ENCODE assay signal across 28 mouse cellular contexts in the genomic region with DNA sequence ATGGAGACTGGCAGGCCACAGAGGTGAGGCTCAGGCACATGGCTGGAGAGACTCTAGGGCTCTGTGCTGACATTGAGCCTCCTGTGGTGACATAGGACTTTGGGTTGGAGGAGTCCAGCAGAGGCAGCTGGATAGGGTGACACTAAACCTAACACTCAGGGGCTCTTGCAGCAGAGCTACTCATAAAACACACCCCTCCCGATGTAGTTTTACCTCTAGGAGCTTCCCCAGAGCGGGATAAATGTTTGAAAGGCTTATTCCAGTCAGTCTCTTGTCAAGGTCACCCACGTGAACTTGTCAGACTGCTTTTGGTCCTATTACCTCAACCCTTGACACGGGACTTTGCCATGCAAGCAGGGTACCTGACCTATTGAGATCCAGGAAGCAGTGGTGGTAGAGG. TPM values are rescaled to one million over a fixed set of nuclear protein-coding genes. Genes with fewer than 3 reads are reported as not detected.
A peak's percentile ranks its signal among the peaks of the same experiment; 100 is the strongest.
DNase-seq lines count a peak whose midpoint lies in the region; ATAC-seq lines count a peak whose summit lies in the region.
"Had no signal": no experiment of that assay in that cellular context is flagged by ENCODE, and none has a peak within 500 bp of the region (broad histone marks: within the 10 kb centered on the region; RNA-seq: fewer than 3 reads in every experiment).

No protein-coding gene starts in this region.

- peaks cover 24% of the 10 kb centered on the region for H3K36me3 ChIP-seq in heart, embryonic 11.5 days (ENCODE audit: control insufficient read depth, insufficient read depth, low read length)
- H3K36me3 ChIP-seq in liver, embryonic 11.5 days (ENCODE audit: control insufficient read depth, insufficient read depth, low read length), result peaks cover 41% of the 10 kb centered on the region

- 51% methylated on average over 4 of the region's 4 CpGs for WGBS in heart, embryonic 11.5 days (ENCODE audit: insufficient replicate concordance)
- 49% methylated on average over 4 of the region's 4 CpGs for WGBS in liver, embryonic 11.5 days

- H3K9ac ChIP-seq in heart, embryonic 11.5 days (ENCODE audit: low read depth, low read length), result no peak overlapping the region
- H3K9ac ChIP-seq in liver, embryonic 11.5 days (ENCODE audit: low read depth, low read length), result no peak overlapping the region
- H3K9ac ChIP-seq: hindbrain, embryonic 15.5 days; limb, embryonic 13.5 days; midbrain, embryonic 15.5 days had no signal

- no peak overlapping the region for H3K4me3 ChIP-seq in heart, embryonic 11.5 days (ENCODE audit: low read depth, low read length)
- H3K4me3 ChIP-seq in liver, embryonic 11.5 days (ENCODE audit: low read depth, low read length), result no peak overlapping the region
- H3K4me3 ChIP-seq: hindbrain, embryonic 10.5 days; hindbrain, embryonic 15.5 days; limb, embryonic 13.5 days; midbrain, embryonic 10.5 days; midbrain, embryonic 15.5 days had no signal

- H3K9me3 ChIP-seq in heart, embryonic 11.5 days (replicated peaks; ENCODE audit: control insufficient read depth, low read length), result no peaks in the 10 kb centered on the region
- H3K9me3 ChIP-seq in liver, embryonic 11.5 days (ENCODE audit: control insufficient read depth, low read length), result no peaks in the 10 kb centered on the region
- H3K9me3 ChIP-seq: hindbrain, embryonic 10.5 days; hindbrain, embryonic 15.5 days; limb, embryonic 13.5 days; midbrain, embryonic 10.5 days; midbrain, embryonic 15.5 days had no signal

- no peak for ATAC-seq in heart, embryonic 11.5 days (replicated peaks; ENCODE audit: insufficient number of reproducible peaks, low FRiP score, low TSS enrichment)
- no peak for ATAC-seq in liver, embryonic 11.5 days (replicated peaks; ENCODE audit: low FRiP score)
- ATAC-seq: forebrain, embryonic 14.5 days; lung, postnatal 0 days; midbrain, embryonic 15.5 days had no signal

- no peak overlapping the region for H3K4me2 ChIP-seq in heart, embryonic 11.5 days
- no peak overlapping the region for H3K4me2 ChIP-seq in liver, embryonic 11.5 days
- H3K4me2 ChIP-seq: hindbrain, embryonic 15.5 days; limb, embryonic 13.5 days; midbrain, embryonic 15.5 days had no signal

- H3K27ac ChIP-seq in heart, embryonic 11.5 days (ENCODE audit: low read depth, low read length), result 0 out of 2 replicates have a peak overlapping the region, but pooled peaks have one; percentile 15
- H3K27ac ChIP-seq in liver, embryonic 11.5 days (ENCODE audit: low read depth, low read length), result peak overlapping the region; percentile 57
- H3K27ac ChIP-seq: hindbrain, embryonic 10.5 days; hindbrain, embryonic 15.5 days; limb, embryonic 13.5 days; midbrain, embryonic 10.5 days; midbrain, embryonic 15.5 days; stomach, postnatal 0 days had no signal

- peaks cover 29% of the 10 kb centered on the region for H3K4me1 ChIP-seq in heart, embryonic 11.5 days (ENCODE audit: control insufficient read depth, insufficient read depth, low read length)
- peaks cover 33% of the 10 kb centered on the region for H3K4me1 ChIP-seq in liver, embryonic 11.5 days (replicated peaks; ENCODE audit: control insufficient read depth, insufficient read depth, low read length)

- H3K27me3 ChIP-seq in heart, embryonic 11.5 days (ENCODE audit: control insufficient read depth, insufficient read depth, low read length), result no peaks in the 10 kb centered on the region
- no peaks in the 10 kb centered on the region for H3K27me3 ChIP-seq in liver, embryonic 11.5 days (replicated peaks; ENCODE audit: control insufficient read depth, insufficient read depth, low read length)
- H3K27me3 ChIP-seq: hindbrain, embryonic 15.5 days; limb, embryonic 13.5 days had no signal

- DNase-seq in heart, adult 11 months, result no peak
- DNase-seq in liver, embryonic 11.5 days (ENCODE audit: low spot score), result no peak
- DNase-seq in liver (no peak), A20 (ENCODE audit: low read depth, low spot score) (peak; percentile 41), R1 (ENCODE audit: low read depth, low spot score) (peak; percentile 43), adipocyte (ENCODE audit: low spot score) (no peak)
- DNase-seq in gastrocnemius, postnatal 25 days, result no peak
- DNase-seq: adrenal gland, postnatal 25 days; cerebellum, adult 18-20 months; cerebellum, postnatal 10 days; gastrocnemius, postnatal 14 days; heart, adult 18-20 months; heart, postnatal 14 days; kidney, postnatal 4 days; lung, adult 18-20 months; lung, postnatal 4 days; right cerebral cortex, adult 18-20 months; right cerebral cortex, postnatal 4 days; thymus, postnatal 4 days had no signal

RNA-seq across cellular contexts. Expression of gene Wdr38, which starts 2.1 kb away (rescaled TPM):
- polyA plus RNA-seq in heart, embryonic 11.5 days (2014; fragmentation: Nextera tagmentation; extraction: Ambion mirVana), result 0.65 and 1.3 TPM in 2 replicates
- 1.4 TPM in 2 replicates for polyA plus RNA-seq in liver, embryonic 11.5 days (2014; fragmentation: Nextera tagmentation; extraction: Ambion mirVana)
- under 1 TPM; 0.13 to 0.20 TPM for total RNA-seq in gastrocnemius, postnatal 25 days (2021)

RNA-seq across cellular contexts. Expression of gene Arpc5l, which starts 5.8 kb away (rescaled TPM):
- 82.9 and 97.0 TPM in 2 replicates for polyA plus RNA-seq in heart, embryonic 11.5 days (2014; fragmentation: Nextera tagmentation; extraction: Ambion mirVana)
- polyA plus RNA-seq in liver, embryonic 11.5 days (2014; fragmentation: Nextera tagmentation; extraction: Ambion mirVana), result 113 and 128 TPM in 2 replicates
- 10 to 100 TPM; 91.4 to 91.7 TPM for total RNA-seq in gastrocnemius, postnatal 25 days (2021)

RNA-seq across cellular contexts. Expression of gene Rpl35, which starts 6.0 kb away (rescaled TPM):
- 768 and 887 TPM in 2 replicates for polyA plus RNA-seq in heart, embryonic 11.5 days (2014; fragmentation: Nextera tagmentation; extraction: Ambion mirVana)
- 1,321 and 1,382 TPM in 2 replicates for polyA plus RNA-seq in liver, embryonic 11.5 days (2014; fragmentation: Nextera tagmentation; extraction: Ambion mirVana)
- total RNA-seq in gastrocnemius, postnatal 25 days (2021), result 100 to 1,000 TPM; 239 to 257 TPM

Comparison
In these comparisons a context has a peak if more than half of its experiments do, and no peak if none do; other contexts are left out.
1. DNase-seq: peak in A20 (single experiment) and R1 (single experiment); none in heart, adult 11 months (single experiment), liver, embryonic 11.5 days (single experiment), liver (single experiment), gastrocnemius, postnatal 25 days (single experiment) and adipocyte (single experiment).